ENCODE assay signal across 36 mouse cellular contexts in the genomic region with DNA sequence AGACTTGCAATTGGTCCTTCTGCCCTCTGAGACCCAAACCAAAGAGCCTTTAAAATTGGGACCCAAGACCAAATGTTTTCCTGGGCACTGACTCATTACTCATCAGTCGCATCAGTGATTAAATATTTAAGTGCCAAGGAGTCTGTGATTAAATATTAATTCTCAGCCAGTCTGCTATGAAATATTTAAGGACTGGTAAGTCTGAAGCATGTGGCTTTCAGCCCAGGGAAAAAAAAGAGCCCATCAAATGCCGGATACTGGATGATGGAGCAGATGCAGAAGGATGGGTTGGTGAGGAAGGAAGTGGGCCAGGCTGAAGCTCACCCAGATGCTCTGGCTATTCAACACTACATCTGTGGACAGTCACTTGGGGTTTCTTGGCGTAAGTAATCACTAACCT.
"Had no signal": no experiment of that assay in that cellular context is flagged by ENCODE, and none has a peak within 500 bp of the region (broad histone marks: within the 10 kb centered on the region; RNA-seq: fewer than 3 reads in every experiment).

No protein-coding gene starts in this region.

- H3K4me3 ChIP-seq: heart, adult 2 months; heart, embryonic 10.5 days; heart, embryonic 12.5 days; heart, embryonic 13.5 days; heart, embryonic 15.5 days; hindbrain, embryonic 10.5 days; hindbrain, embryonic 12.5 days; hindbrain, embryonic 13.5 days; hindbrain, embryonic 15.5 days; intestine, embryonic 15.5 days; kidney, embryonic 15.5 days; layer of hippocampus, adult 2 months had no signal

- DNase-seq: heart, adult 18-20 months; heart, adult 2 months; heart, postnatal 10 days; heart, postnatal 14 days; heart, postnatal 36 days; heart, postnatal 4 days; kidney, adult 11 months; kidney, adult 18-20 months; kidney, adult 2 months; kidney, adult 8-10 months; kidney, adult 9 months; kidney, postnatal 10 days; kidney, postnatal 14 days; kidney, postnatal 25 days; kidney, postnatal 36 days; kidney, postnatal 4 days; layer of hippocampus, adult 9-11 months had no signal

- H3K36me3 ChIP-seq: heart, embryonic 10.5 days; heart, embryonic 12.5 days; heart, embryonic 13.5 days; heart, embryonic 15.5 days; hindbrain, embryonic 10.5 days; hindbrain, embryonic 12.5 days; hindbrain, embryonic 13.5 days; hindbrain, embryonic 15.5 days; intestine, embryonic 15.5 days; kidney, embryonic 15.5 days had no signal

- ATAC-seq: hindbrain, embryonic 16.5 days; hindbrain, postnatal 0 days; inflammation-experienced regulatory T-cells, adult 6 months; intestine, embryonic 15.5 days; intestine, embryonic 16.5 days; intestine, postnatal 0 days had no signal

- H3K27ac ChIP-seq: heart, adult 2 months; heart, embryonic 10.5 days; heart, embryonic 13.5 days; heart, embryonic 15.5 days; hindbrain, embryonic 10.5 days; hindbrain, embryonic 12.5 days; hindbrain, embryonic 13.5 days; hindbrain, embryonic 14.5 days; hindbrain, embryonic 15.5 days; hindbrain, postnatal 0 days; intestine, embryonic 15.5 days; kidney, embryonic 15.5 days; kidney, postnatal 0 days; layer of hippocampus, adult 2 months had no signal

- H3K4me2 ChIP-seq: heart, embryonic 11.5 days; heart, embryonic 12.5 days; heart, embryonic 13.5 days; heart, embryonic 15.5 days; hindbrain, embryonic 12.5 days; hindbrain, embryonic 13.5 days; hindbrain, embryonic 14.5 days; hindbrain, embryonic 15.5 days; intestine, embryonic 15.5 days; kidney, embryonic 15.5 days had no signal

- H3K27me3 ChIP-seq: heart, embryonic 12.5 days; heart, embryonic 13.5 days; heart, embryonic 15.5 days; hindbrain, embryonic 12.5 days; hindbrain, embryonic 15.5 days; intestine, embryonic 15.5 days had no signal

- H3K4me1 ChIP-seq: heart, embryonic 10.5 days; heart, embryonic 12.5 days; heart, embryonic 13.5 days; heart, embryonic 15.5 days; hindbrain, embryonic 13.5 days; hindbrain, embryonic 15.5 days; intestine, embryonic 15.5 days; kidney, embryonic 15.5 days had no signal

- H3K9ac ChIP-seq: heart, embryonic 12.5 days; heart, embryonic 13.5 days; heart, embryonic 15.5 days; hindbrain, embryonic 12.5 days; hindbrain, embryonic 13.5 days; hindbrain, embryonic 14.5 days; hindbrain, embryonic 15.5 days; intestine, embryonic 15.5 days; kidney, embryonic 15.5 days had no signal

- H3K9me3 ChIP-seq: heart, embryonic 10.5 days; heart, embryonic 12.5 days; heart, embryonic 13.5 days; heart, embryonic 15.5 days; hindbrain, embryonic 10.5 days; hindbrain, embryonic 12.5 days; hindbrain, embryonic 13.5 days; hindbrain, embryonic 15.5 days; intestine, embryonic 15.5 days; kidney, embryonic 15.5 days had no signal
